Mouse (Mus musculus) hindbrain, embryonic 11.5 days (tissue): ENCODE measurements around the gene Ecel1. TPM values are rescaled to one million over a fixed set of nuclear protein-coding genes. Genes with fewer than 3 reads are reported as not detected.

Experiments used
- ATAC-seq: fragments of 200-750 bp; cut with Nextera tagmentation; 2 replicates; pipeline ENCODE4 v1.8.0; 2017; ENCODE audit warnings: mild to moderate bottlenecking, moderate TSS enrichment, moderate library complexity; ENCODE audit not compliant: low FRiP score
- DNase-seq: peaks from one replicate; pipeline ENCODE4 v3.0.0-alpha.2; 2015; ENCODE audit warnings: low spot score
- H3K27ac ChIP-seq: fragments of 300-500 bp; sonication (generic); 2 replicates; pipeline ENCODE4 v1.5.1; 2014; ENCODE audit warnings: mild to moderate bottlenecking, low read depth, low read length
- H3K27me3 ChIP-seq: fragments of 300-500 bp; sonication (generic); 2 replicates; pipeline ENCODE4 v1.6.1; 2014; ENCODE audit warnings: mild to moderate bottlenecking, low read length, moderate library complexity, mixed read lengths; ENCODE audit not compliant: control insufficient read depth, insufficient read depth
- H3K36me3 ChIP-seq: fragments of 300-500 bp; sonication (generic); 2 replicates; pipeline ENCODE4 v1.6.1; 2014; ENCODE audit warnings: mild to moderate bottlenecking, low read length, moderate library complexity, mixed read lengths; ENCODE audit not compliant: control insufficient read depth, insufficient read depth
- H3K4me1 ChIP-seq: fragments of 300-500 bp; sonication (generic); replicated peaks from 2 replicates; pipeline ENCODE4 v1.6.1; 2014; ENCODE audit warnings: low read length, mixed read lengths; ENCODE audit not compliant: control insufficient read depth, insufficient read depth
- H3K4me2 ChIP-seq: fragments of 300-500 bp; sonication (generic); replicated peaks from 2 replicates; pipeline ENCODE4 v1.6.1; 2014; ENCODE audit warnings: mild to moderate bottlenecking, low read depth, low read length
- H3K4me3 ChIP-seq: fragments of 300-500 bp; sonication (generic); 2 replicates; pipeline ENCODE4 v1.5.1; 2014; ENCODE audit warnings: low read depth, low read length
- H3K9ac ChIP-seq: fragments of 300-500 bp; sonication (generic); 2 replicates; pipeline ENCODE4 v1.6.1; 2014; ENCODE audit warnings: low read depth, low read length
- H3K9me3 ChIP-seq: fragments of 300-500 bp; sonication (generic); 2 replicates; pipeline ENCODE4 v1.6.1; 2016; ENCODE audit warnings: low read length; ENCODE audit not compliant: control insufficient read depth
- WGBS: fragments of 180-500 bp; shearing (Covaris S2); extraction: QIAGEN DNeasy Blood & Tissue Kit; methylation state at CpG from one replicate; pipeline ENCODE4 v1.1.7; 2014; 5-methylcytosine and 5-hydroxymethylcytosine counted together
- polyA plus RNA-seq: library from polyadenylated mRNA; unstranded; fragments of >200 nt; fragmentation: Nextera tagmentation; extraction: Ambion mirVana; gene quantifications from 2 replicates; pipeline ENCODE4 v1.2.1, GENCODE M21; 2014

The Ecel1 gene
- polyA plus RNA-seq, 1 experiment from 2014 or later: 14.7 TPM

DNA sequence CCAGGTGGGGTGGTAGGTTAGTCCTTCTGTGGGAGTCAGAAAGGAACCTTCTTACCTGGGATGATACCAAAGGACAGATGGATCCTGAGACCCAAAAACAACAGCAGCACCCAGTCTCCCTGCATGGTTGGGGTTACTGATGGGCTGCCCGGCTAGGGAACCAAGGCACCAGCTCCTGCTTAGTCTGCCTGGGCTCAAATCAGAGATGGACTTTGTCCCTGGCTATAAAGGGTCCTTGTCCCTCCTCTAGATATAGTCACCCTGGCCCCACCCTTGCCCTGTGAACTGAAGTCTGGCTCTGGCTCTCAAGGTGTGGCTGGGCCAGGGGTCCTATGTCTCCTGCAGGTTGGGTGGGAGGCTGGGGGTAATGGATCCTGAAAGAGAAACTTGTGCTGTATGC lies 54.9 kb downstream of the Ecel1 start, which contains the start of gene Alpi:
Alpi (minus strand) TSS at position 196 of the 400 bp plus-strand sequence.
- H3K27me3 ChIP-seq: no peaks in the 10 kb centered on the region; the same call in 1 of the 2 replicates

DNA sequence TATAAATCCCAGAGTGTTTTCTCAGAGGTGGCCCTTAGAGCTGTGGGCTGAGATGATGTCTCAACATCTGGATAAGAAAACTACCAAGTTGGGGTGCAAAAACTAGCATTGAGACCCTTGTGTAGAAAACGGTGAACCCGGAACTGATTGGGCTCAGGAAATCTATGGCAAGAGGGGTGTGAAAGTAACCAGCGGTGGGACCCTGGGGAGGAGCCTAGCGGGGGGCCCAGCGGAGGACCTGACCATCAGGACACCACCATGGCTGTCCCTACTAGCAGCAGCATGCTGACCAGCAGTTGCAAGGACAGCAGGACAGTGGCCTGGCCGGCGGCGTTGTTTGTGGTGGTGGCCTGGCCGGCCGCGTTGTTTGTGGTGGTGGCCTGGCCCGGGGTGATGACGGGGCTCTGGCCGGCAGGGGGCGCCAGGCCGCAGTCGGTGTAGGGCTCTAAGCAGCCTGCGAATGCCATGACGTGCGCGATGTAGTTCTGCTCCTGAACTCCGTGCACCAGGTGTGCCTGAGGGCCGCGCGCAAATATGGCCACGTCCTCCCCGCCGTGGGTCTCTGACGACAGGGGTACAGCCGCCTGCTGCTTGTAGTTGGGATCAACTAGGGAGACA lies 57.9 kb downstream of the Ecel1 start:
- Histone ChIP-seq H3K9ac (no peak overlapping the region), H3K4me2 (peak overlapping the region; percentile 1; the same call in 1 of the 2 replicates), H3K9me3 (no peaks in the 10 kb centered on the region), H3K27ac (no peak overlapping the region), H3K4me3 (no peak overlapping the region), H3K4me1 (no peaks in the 10 kb centered on the region), H3K27me3 (no peaks in the 10 kb centered on the region; the same call in 1 of the 2 replicates), H3K36me3 (no peaks in the 10 kb centered on the region)
- peak; percentile 75 for ATAC-seq
- peak; percentile 83 for DNase-seq
- 14% methylated on average over 30 of the region's 30 CpGs for WGBS

More for the DNA sequence above, 54.9 kb downstream of the Ecel1 start, which contains the start of gene Alpi:
- no peaks in the 10 kb centered on the region for H3K36me3 ChIP-seq
- no peak within 1 kb of the TSS for H3K4me3 ChIP-seq
- H3K27ac ChIP-seq: no peak within 1 kb of the TSS
- DNase-seq (no peak), ATAC-seq (no peak)
- H3K9me3 ChIP-seq: no peaks in the 10 kb centered on the region
- no peaks in the 10 kb centered on the region for H3K4me1 ChIP-seq
- 88% methylated on average over 1 of the region's 1 CpGs for whole genome bisulfite sequencing
- H3K4me2 ChIP-seq: no peak within 1 kb of the TSS
- no peak within 1 kb of the TSS for H3K9ac ChIP-seq

Other genes with a start within 250 kb of the Ecel1 start
- gene Alppl2, start 66.6 kb downstream of the Ecel1 start, polyA plus RNA-seq: not detected in 2 replicates
- gene Alpi, start 54.9 kb downstream of the Ecel1 start, polyA plus RNA-seq: not detected in 2 replicates
- gene Akp3, start 31.5 kb downstream of the Ecel1 start, polyA plus RNA-seq: not detected in 2 replicates
- 1.9 and 3.3 TPM in 2 replicates for gene Prss56, start 26.8 kb upstream of the Ecel1 start, polyA plus RNA-seq
- 0.47 TPM in 1 of 2 replicates, not detected in the other for gene Chrnd, start 34.1 kb upstream of the Ecel1 start, polyA plus RNA-seq
- gene Chrng, start 48.1 kb upstream of the Ecel1 start, polyA plus RNA-seq: 0.73 and 1.0 TPM in 2 replicates
- 132 and 134 TPM in 2 replicates for gene Eif4e2, start 57.4 kb upstream of the Ecel1 start, polyA plus RNA-seq
- 0.14 and 0.52 TPM in 2 replicates for gene Efhd1, start 107.8 kb upstream of the Ecel1 start, polyA plus RNA-seq
- 53.5 and 68.2 TPM in 2 replicates for gene Gigyf2, start 170.5 kb upstream of the Ecel1 start, polyA plus RNA-seq
- 8.1 and 8.8 TPM in 2 replicates for gene Kcnj13, start 238.2 kb upstream of the Ecel1 start, polyA plus RNA-seq